Comparison of ENCODE assay signal across 17 mouse cellular contexts in the genomic region with DNA sequence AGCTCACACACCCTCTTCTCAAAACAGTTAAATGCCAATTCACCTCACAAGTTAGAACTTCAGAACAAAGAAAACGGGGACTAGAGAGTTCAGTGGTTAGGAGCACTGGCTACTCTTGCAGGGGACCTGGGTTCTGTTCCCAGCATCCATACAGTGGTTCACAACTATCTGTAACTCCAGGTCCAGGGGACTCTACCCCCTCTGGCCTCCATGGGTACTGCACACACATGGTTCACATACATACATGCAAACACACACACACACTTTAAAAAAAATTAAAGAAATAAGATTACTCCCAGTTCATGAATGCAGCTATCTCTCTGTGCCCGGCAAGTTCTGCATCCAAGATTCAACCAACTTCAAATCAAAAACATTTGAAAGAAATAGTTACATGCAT.
"Had no signal": no experiment of that assay in that cellular context is flagged by ENCODE, and none has a peak within 500 bp of the region (broad histone marks: within the 10 kb centered on the region; RNA-seq: fewer than 3 reads in every experiment).

No protein-coding gene starts in this region.

- DNase-seq: kidney, postnatal 14 days; lung, embryonic 14.5 days; lung, postnatal 10 days; lung, postnatal 4 days; right cerebral cortex, adult 18-20 months; spleen, adult 18-20 months; thymus, adult 2 months; thymus, postnatal 25 days had no signal

- H3K4me3 ChIP-seq: kidney, embryonic 15.5 days; limb, embryonic 10.5 days; liver, embryonic 15.5 days; megakaryocyte, embryonic 14.5 days; midbrain, embryonic 12.5 days; myocyte; neural tube, embryonic 15.5 days had no signal

- H3K4me1 ChIP-seq: liver, embryonic 15.5 days; neural tube, embryonic 15.5 days had no signal

- H3K27ac ChIP-seq: kidney, embryonic 15.5 days; limb, embryonic 10.5 days; liver, embryonic 15.5 days; midbrain, embryonic 12.5 days; neural tube, embryonic 15.5 days had no signal

- H3K27me3 ChIP-seq: kidney, embryonic 15.5 days; liver, embryonic 15.5 days; megakaryocyte, embryonic 14.5 days; midbrain, embryonic 12.5 days; neural tube, embryonic 15.5 days had no signal

- H3K9me3 ChIP-seq: kidney, embryonic 15.5 days; limb, embryonic 10.5 days; liver, embryonic 15.5 days; megakaryocyte, embryonic 14.5 days; midbrain, embryonic 12.5 days; neural tube, embryonic 15.5 days had no signal

- H3K4me2 ChIP-seq: kidney, embryonic 15.5 days; liver, embryonic 11.5 days; liver, embryonic 15.5 days; lung, embryonic 14.5 days; midbrain, embryonic 12.5 days; neural tube, embryonic 15.5 days had no signal

- H3K36me3 ChIP-seq: kidney, embryonic 15.5 days; limb, embryonic 10.5 days; liver, embryonic 15.5 days; midbrain, embryonic 12.5 days; neural tube, embryonic 15.5 days had no signal

- ATAC-seq: midbrain, embryonic 16.5 days had no signal

- H3K9ac ChIP-seq: kidney, embryonic 15.5 days; liver, embryonic 15.5 days; lung, embryonic 14.5 days; midbrain, embryonic 12.5 days; neural tube, embryonic 15.5 days had no signal
